Mouse (Mus musculus) A20 (cell line): ENCODE measurements around the gene Bgn.

ENCODE experiments used
- DNase-seq: peaks from one replicate; pipeline ENCODE4 v3.0.0-alpha.2; 2011; ENCODE audit warnings: low read depth, low spot score

Gene Bgn

GRCm38 (mm10) chrX:73483484-73483810, at the start of gene Bgn:
TSS of gene Bgn (plus strand) at chrX:73483602.
- DNase-seq, result no peak

GRCm38 (mm10) chrX:73435252-73435651, 48.1 kb upstream of the Bgn start, which contains the start of gene Trex2:
TSS of gene Trex2 (minus strand) at chrX:73435344.
- DNase-seq, result no peak

- DNase-seq, result no peak
These were observed 42.0 kb upstream of the Bgn start for GRCm38 (mm10) chrX:73441428-73441827.

- DNase-seq, result peak; percentile 24
These were observed 31.5 kb upstream of the Bgn start for GRCm38 (mm10) chrX:73451949-73452348.

- peak; percentile 93 for DNase-seq
These were observed 24.5 kb upstream of the Bgn start, which contains the start of gene Haus7 for GRCm38 (mm10) chrX:73458877-73459392. TSS of gene Haus7 (minus strand) at chrX:73459044.

- no peak for DNase-seq
These were observed 22.6 kb upstream of the Bgn start for GRCm38 (mm10) chrX:73460792-73461191.

GRCm38 (mm10) chrX:73465483-73466186, 17.8 kb upstream of the Bgn start:
- DNase-seq, result no peak

- no peak for DNase-seq
These were observed 15.8 kb upstream of the Bgn start for GRCm38 (mm10) chrX:73467446-73468241.

- no peak for DNase-seq
These were observed 15.1 kb upstream of the Bgn start for GRCm38 (mm10) chrX:73468330-73468729.

- DNase-seq, result no peak
These were observed 14.7 kb upstream of the Bgn start for GRCm38 (mm10) chrX:73468752-73469151.

GRCm38 (mm10) chrX:73471764-73472163, 11.6 kb upstream of the Bgn start:
- DNase-seq, result no peak

- no peak for DNase-seq
These were observed 8.8 kb upstream of the Bgn start for GRCm38 (mm10) chrX:73474340-73475165.

- DNase-seq, result no peak
These were observed 7.6 kb upstream of the Bgn start for GRCm38 (mm10) chrX:73475658-73476256.

- DNase-seq, result no peak
These were observed 6.8 kb upstream of the Bgn start for GRCm38 (mm10) chrX:73476621-73477020.

GRCm38 (mm10) chrX:73477500-73477899, 5.9 kb upstream of the Bgn start:
- no peak for DNase-seq

- no peak for DNase-seq
These were observed 3.7 kb upstream of the Bgn start for GRCm38 (mm10) chrX:73479656-73480055.

GRCm38 (mm10) chrX:73480334-73480733, 3.1 kb upstream of the Bgn start:
- DNase-seq, result no peak

- DNase-seq, result no peak
These were observed 539 bp upstream of the Bgn start for GRCm38 (mm10) chrX:73482643-73483483.

GRCm38 (mm10) chrX:73484076-73484475, 674 bp downstream of the Bgn start:
- no peak for DNase-seq

- no peak for DNase-seq
These were observed 1.5 kb downstream of the Bgn start for GRCm38 (mm10) chrX:73484870-73485269.

GRCm38 (mm10) chrX:73486920-73487319, 3.5 kb downstream of the Bgn start:
- no peak for DNase-seq
